Mouse (Mus musculus) spleen, adult 2 months (tissue): ENCODE data around the gene Hspb11.

ENCODE experiments used
- CTCF ChIP-seq: fragments of 200-500 bp; IDR thresholded peaks from 2 replicates; pipeline ENCODE4 v1.5.1; 2011; ENCODE audit warnings: mild to moderate bottlenecking, inconsistent platforms; ENCODE audit not compliant: insufficient read depth, insufficient read length, insufficient replicate concordance; ENCODE audit errors: extremely low read depth
- POLR2A ChIP-seq: fragments of 200-500 bp; IDR thresholded peaks from 2 replicates; pipeline ENCODE4 v1.6.1; 2011; ENCODE audit warnings: low read depth, low read length, inconsistent platforms

DNA sequence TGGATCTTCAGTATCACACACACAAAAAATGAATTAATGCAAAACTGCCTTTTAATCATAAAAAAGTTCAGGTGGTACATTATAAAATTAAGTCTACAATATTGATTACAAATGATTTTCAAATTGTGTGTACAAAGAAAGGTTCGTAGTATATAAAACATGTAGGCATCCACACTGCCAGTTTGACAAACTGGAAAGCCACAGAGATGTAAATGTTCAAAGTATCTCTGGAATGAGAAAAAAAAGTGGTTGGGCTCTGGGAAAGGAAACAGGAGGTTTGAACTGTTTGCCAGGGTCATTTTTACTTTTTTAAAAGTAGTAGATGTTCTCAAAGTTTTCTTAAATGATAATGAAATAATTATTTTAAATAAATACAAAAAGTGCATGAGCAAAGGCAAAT lies 7.4 kb upstream of the Hspb11 start:
- TF ChIP-seq CTCF (no peak), POLR2A (no peak)
